Comparison of ENCODE assay signal across 13 mouse cellular contexts in genomic region chr16:43465921-43466748, GRCm38 (mm10).
A peak's percentile ranks its signal among the peaks of the same experiment; 100 is the strongest.
DNase-seq lines count a peak whose midpoint lies in the region; ATAC-seq and TF ChIP-seq lines count a peak whose summit lies in the region.
"Had no signal": no experiment of that assay in that cellular context is flagged by ENCODE, and none has a peak within 500 bp of the region (broad histone marks: within the 10 kb centered on the region; RNA-seq: fewer than 3 reads in every experiment).

No protein-coding gene starts in this region.

- peaks cover 45% of the 10 kb centered on the region for H3K4me1 ChIP-seq in forebrain, embryonic 13.5 days
- peaks cover 30% of the 10 kb centered on the region for H3K4me1 ChIP-seq in forebrain, embryonic 10.5 days
- H3K4me1 ChIP-seq in kidney, adult 2 months (ENCODE audit: control insufficient read depth, insufficient read depth, low read length), result peaks cover 32% of the 10 kb centered on the region
- peaks cover 23% of the 10 kb centered on the region for H3K4me1 ChIP-seq in brown adipose tissue, adult 24 weeks (ENCODE audit: control insufficient read depth, insufficient read depth, insufficient read length, low read length)
- 0 out of 2 replicates have a peak, but pooled peaks cover 4% of the 10 kb centered on the region for H3K4me1 ChIP-seq in small intestine, adult 2 months (ENCODE audit: control insufficient read depth, insufficient read depth, insufficient read length, low read length)
- H3K4me1 ChIP-seq: megakaryocyte, embryonic 14.5 days had no signal

- peak; percentile 4; the same call in 1 of the 2 replicates for ATAC-seq in forebrain, embryonic 13.5 days
- ATAC-seq in granulocyte monocyte progenitor cell, adult 5-6 weeks (replicated peaks; ENCODE audit: poor library complexity, severe bottlenecking), result no peak

- no peak overlapping the region for H3K4me2 ChIP-seq in forebrain, embryonic 13.5 days
- H3K4me2 ChIP-seq: hindbrain, embryonic 12.5 days; liver, embryonic 11.5 days; neural tube, embryonic 15.5 days had no signal

- TF ChIP-seq POLR2A in kidney, adult 2 months (IDR thresholded peaks at IDR 0.05; ENCODE audit: low read depth, low read length), result no peak
- TF ChIP-seq POLR2A in small intestine, adult 2 months (IDR thresholded peaks at IDR 0.05; ENCODE audit: low read depth, low read length), result no peak

- DNase-seq in forebrain, embryonic 10.5 days (ENCODE audit: extremely low spot score, low spot score), result no peak
- DNase-seq in kidney, adult 2 months, result no peak
- no peak for DNase-seq in kidney, adult 11 months
- DNase-seq: kidney, adult 8-10 months had no signal

- TF ChIP-seq CTCF in kidney, adult 2 months (conservative IDR thresholded peaks at IDR 0.05; ENCODE audit: insufficient read depth, insufficient read length, low read depth, low read length), result no peak
- no peak for TF ChIP-seq CTCF in small intestine, adult 2 months (IDR thresholded peaks at IDR 0.05; ENCODE audit: extremely low read depth, insufficient read length, insufficient replicate concordance, low read depth, low read length)

- no peaks in the 10 kb centered on the region for H3K36me3 ChIP-seq in forebrain, embryonic 13.5 days (ENCODE audit: poor library complexity, severe bottlenecking)
- H3K36me3 ChIP-seq in forebrain, embryonic 10.5 days (replicated peaks), result no peaks in the 10 kb centered on the region
- H3K36me3 ChIP-seq in kidney, adult 2 months (ENCODE audit: control insufficient read depth, insufficient read depth, low read length), result peaks cover 1% of the 10 kb centered on the region; the same call in 1 of the 2 replicates
- H3K36me3 ChIP-seq in small intestine, adult 2 months (ENCODE audit: control insufficient read depth, insufficient read depth, low read length), result no peaks in the 10 kb centered on the region
- H3K36me3 ChIP-seq: hindbrain, embryonic 12.5 days; neural tube, embryonic 15.5 days had no signal

- H3K27ac ChIP-seq in forebrain, embryonic 13.5 days, result peak overlapping the region; percentile 40; the same call in 1 of the 2 replicates
- no peak overlapping the region for H3K27ac ChIP-seq in forebrain, embryonic 10.5 days
- H3K27ac ChIP-seq in kidney, adult 2 months (ENCODE audit: insufficient read depth, low read depth, low read length), result peak overlapping the region; percentile 69
- peak overlapping the region; percentile 35 for H3K27ac ChIP-seq in brown adipose tissue, adult 24 weeks (replicated peaks; ENCODE audit: low read depth, low read length)
- H3K27ac ChIP-seq in small intestine, adult 2 months (ENCODE audit: insufficient read depth, low read depth, low read length), result 0 out of 2 replicates have a peak overlapping the region, but pooled peaks have one; percentile 21
- H3K27ac ChIP-seq: hindbrain, embryonic 12.5 days; neural tube, embryonic 15.5 days had no signal

- H3K27me3 ChIP-seq in forebrain, embryonic 13.5 days, result no peaks in the 10 kb centered on the region
- H3K27me3 ChIP-seq in forebrain, embryonic 10.5 days (ENCODE audit: poor library complexity, severe bottlenecking), result no peaks in the 10 kb centered on the region
- H3K27me3 ChIP-seq in kidney, adult 2 months (replicated peaks; ENCODE audit: control insufficient read depth, insufficient read depth, low read length), result no peaks in the 10 kb centered on the region
- no peaks in the 10 kb centered on the region for H3K27me3 ChIP-seq in small intestine, adult 2 months (ENCODE audit: control insufficient read depth, insufficient read depth, low read length)
- H3K27me3 ChIP-seq: hindbrain, embryonic 12.5 days; megakaryocyte, embryonic 14.5 days; neural tube, embryonic 15.5 days had no signal

- H3K9ac ChIP-seq in forebrain, embryonic 13.5 days, result no peak overlapping the region
- H3K9ac ChIP-seq: hindbrain, embryonic 12.5 days; neural tube, embryonic 15.5 days had no signal

- H3K9me3 ChIP-seq in forebrain, embryonic 13.5 days (replicated peaks), result no peaks in the 10 kb centered on the region
- H3K9me3 ChIP-seq in forebrain, embryonic 10.5 days, result no peaks in the 10 kb centered on the region
- H3K9me3 ChIP-seq: hindbrain, embryonic 12.5 days; megakaryocyte, embryonic 14.5 days; neural tube, embryonic 15.5 days had no signal

- WGBS in forebrain, embryonic 13.5 days, result 81% methylated on average over 9 of the region's 9 CpGs
- 90% methylated on average over 9 of the region's 9 CpGs for WGBS in forebrain, embryonic 10.5 days
- 89% methylated on average over 9 of the region's 9 CpGs for WGBS in kidney, adult 2 months
- WGBS in small intestine, adult 2 months, result 93% methylated on average over 9 of the region's 9 CpGs

- no peak overlapping the region for H3K4me3 ChIP-seq in forebrain, embryonic 13.5 days
- no peak overlapping the region for H3K4me3 ChIP-seq in forebrain, embryonic 10.5 days
- no peak overlapping the region for H3K4me3 ChIP-seq in kidney, adult 2 months (ENCODE audit: insufficient read depth, low read depth, low read length)
- no peak overlapping the region for H3K4me3 ChIP-seq in brown adipose tissue, adult 24 weeks (ENCODE audit: insufficient read depth, low read depth, low read length)
- H3K4me3 ChIP-seq in small intestine, adult 2 months (ENCODE audit: low read depth, low read length), result no peak overlapping the region
- H3K4me3 ChIP-seq: erythroblast, embryonic 14.5 days; hindbrain, embryonic 12.5 days; megakaryocyte, embryonic 14.5 days; neural tube, embryonic 15.5 days had no signal
